14 mouse cellular contexts compared by ENCODE assay signal in genomic region chr1:64220486-64220885, GRCm38 (mm10).
DNase-seq lines count a peak whose midpoint lies in the region; ATAC-seq lines count a peak whose summit lies in the region.
"Had no signal": no experiment of that assay in that cellular context is flagged by ENCODE, and none has a peak within 500 bp of the region (broad histone marks: within the 10 kb centered on the region; RNA-seq: fewer than 3 reads in every experiment).

No protein-coding gene starts in this region.

- H3K27me3 ChIP-seq in hindbrain, embryonic 16.5 days (replicated peaks; ENCODE audit: control insufficient read depth, insufficient read depth, low read length) = no peaks in the 10 kb centered on the region
- H3K27me3 ChIP-seq: Patski had no signal

- no peak overlapping the region for H3K27ac ChIP-seq in hindbrain, embryonic 16.5 days (ENCODE audit: low read depth, low read length)
- H3K27ac ChIP-seq: kidney, postnatal 0 days had no signal

- H3K36me3 ChIP-seq in hindbrain, embryonic 16.5 days (ENCODE audit: control insufficient read depth, insufficient read depth, low read length) = no peaks in the 10 kb centered on the region

- WGBS in hindbrain, embryonic 16.5 days = 62% methylated on average over 1 of the region's 1 CpGs

- H3K9me3 ChIP-seq in hindbrain, embryonic 16.5 days (ENCODE audit: control insufficient read depth, low read length) = no peaks in the 10 kb centered on the region

- peaks cover 22% of the 10 kb centered on the region for H3K4me1 ChIP-seq in hindbrain, embryonic 16.5 days (ENCODE audit: control insufficient read depth, insufficient read depth, low read depth, low read length)

- no peak overlapping the region for H3K4me3 ChIP-seq in hindbrain, embryonic 16.5 days (ENCODE audit: low read length)

- no peak overlapping the region for H3K4me2 ChIP-seq in hindbrain, embryonic 16.5 days (ENCODE audit: low read length)

- DNase-seq in embryo, embryonic 10 days (ENCODE audit: low spot score) = peak; percentile 60
- DNase-seq in embryo, embryonic 9.5 days (ENCODE audit: extremely low spot score) = no peak
- DNase-seq in right cerebral cortex, adult 18-20 months = peak; percentile 38
- DNase-seq in right cerebral cortex, postnatal 25 days = no peak
- no peak for DNase-seq in spleen, adult 12 weeks (ENCODE audit: low spot score)
- DNase-seq in spleen, adult 18-20 months = no peak
- DNase-seq in heart, adult 8-10 months (ENCODE audit: low spot score) = no peak
- DNase-seq: adrenal gland, postnatal 14 days; heart, adult 18-20 months; liver, postnatal 0 days; thymus, adult 2 months had no signal

- peak; percentile 67 for ATAC-seq in hindbrain, embryonic 16.5 days
- ATAC-seq: liver, postnatal 0 days; Patski had no signal

- H3K9ac ChIP-seq in hindbrain, embryonic 16.5 days (ENCODE audit: low read depth, low read length) = no peak overlapping the region
- H3K9ac ChIP-seq: liver, postnatal 0 days had no signal

Comparison
In these comparisons a context has a peak if more than half of its experiments do, and no peak if none do; other contexts are left out.
1. DNase-seq: peak in embryo, embryonic 10 days (single experiment) and right cerebral cortex, adult 18-20 months (single experiment); none in embryo, embryonic 9.5 days (single experiment), right cerebral cortex, postnatal 25 days (single experiment), spleen, adult 12 weeks (single experiment), spleen, adult 18-20 months (0 of 2) and heart, adult 8-10 months (single experiment).